Mouse (Mus musculus) testis, adult 2 months (tissue): ENCODE data around the gene Gramd1b.

Source experiments
- CTCF ChIP-seq: fragments of 200-500 bp; IDR thresholded peaks from 2 replicates; pipeline ENCODE4 v1.5.1; 2012; ENCODE audit warnings: low read depth, mild to moderate bottlenecking, inconsistent platforms, low read length, moderate library complexity; ENCODE audit not compliant: control insufficient read depth, insufficient read depth, insufficient replicate concordance
- POLR2A ChIP-seq: fragments of 200-500 bp; IDR thresholded peaks from 2 replicates; pipeline ENCODE4 v1.6.1; 2012; ENCODE audit warnings: low read depth, mild to moderate bottlenecking, inconsistent platforms, low read length, moderate library complexity; ENCODE audit not compliant: control insufficient read depth

DNA sequence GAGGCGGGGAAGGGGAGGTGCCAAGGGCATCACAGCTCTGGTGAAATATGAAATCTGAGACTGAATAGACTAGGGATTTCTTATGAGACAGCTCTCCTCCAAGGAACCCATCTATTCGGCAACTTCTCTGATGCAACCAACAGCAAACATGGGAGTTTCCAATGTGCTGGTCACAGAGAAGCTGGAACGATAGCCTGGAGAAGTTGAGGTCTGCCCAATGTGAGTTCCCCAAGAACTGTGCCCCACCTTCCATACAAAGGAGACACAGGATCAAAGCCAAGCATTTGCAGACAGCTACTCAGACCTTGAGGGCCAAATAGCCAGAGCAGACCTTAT is 209.5 kb downstream of the Gramd1b start:
- TF ChIP-seq CTCF (no peak), POLR2A (no peak)
